Mouse (Mus musculus): ENCODE results near the gene Grik5. TPM values are rescaled to one million over a fixed set of nuclear protein-coding genes. Genes with fewer than 3 reads are reported as not detected.

Gene Grik5
- polyA plus RNA-seq, 2 experiments = 11.8 to 84.9 TPM

GRCm38 (mm10) chr7:24985799-24986198 is 86.3 kb downstream of the Grik5 start:
- H3K27ac ChIP-seq (replicated peaks; ENCODE audit: low read depth, low read length) = no peak overlapping the region
- H3K27me3 ChIP-seq (ENCODE audit: control insufficient read depth, insufficient read depth, low read length) = no peaks in the 10 kb centered on the region
- WGBS = 72% methylated on average over 5 of the region's 5 CpGs
- no peak for TF ChIP-seq POLR2A (IDR thresholded peaks at IDR 0.05; ENCODE audit: borderline replicate concordance, extremely low read depth, insufficient read depth, insufficient read length)
- H3K36me3 ChIP-seq (ENCODE audit: control insufficient read depth, insufficient read depth, low read length) = no peaks in the 10 kb centered on the region
- H3K9me3 ChIP-seq (ENCODE audit: control insufficient read depth, low read length) = no peaks in the 10 kb centered on the region
- no peak overlapping the region for H3K9ac ChIP-seq (ENCODE audit: low read depth, low read length, severe bottlenecking)
- H3K4me1 ChIP-seq (ENCODE audit: control insufficient read depth, insufficient read depth, low read length) = no peaks in the 10 kb centered on the region
- H3K4me2 ChIP-seq (replicated peaks; ENCODE audit: low read depth, low read length, severe bottlenecking) = no peak overlapping the region
- H3K4me3 ChIP-seq (replicated peaks; ENCODE audit: low read length) = no peak overlapping the region
- no peak for DNase-seq (ENCODE audit: low spot score)
- ATAC-seq (ENCODE audit: low FRiP score, low read depth) = no peak

GRCm38 (mm10) chr7:24984307-24984706 is 87.8 kb downstream of the Grik5 start:
- no peak overlapping the region for H3K4me3 ChIP-seq (replicated peaks; ENCODE audit: low read length)
- H3K27me3 ChIP-seq (ENCODE audit: control insufficient read depth, insufficient read depth, low read length) = no peaks in the 10 kb centered on the region
- H3K36me3 ChIP-seq (ENCODE audit: control insufficient read depth, insufficient read depth, low read length) = no peaks in the 10 kb centered on the region
- no peak overlapping the region for H3K4me2 ChIP-seq (replicated peaks; ENCODE audit: low read depth, low read length, severe bottlenecking)
- no peaks in the 10 kb centered on the region for H3K9me3 ChIP-seq (ENCODE audit: control insufficient read depth, low read length)
- no peaks in the 10 kb centered on the region for H3K4me1 ChIP-seq (ENCODE audit: control insufficient read depth, insufficient read depth, low read length)
- no peak overlapping the region for H3K27ac ChIP-seq (replicated peaks; ENCODE audit: low read depth, low read length)
- no peak for DNase-seq (ENCODE audit: low spot score)
- TF ChIP-seq POLR2A (IDR thresholded peaks at IDR 0.05; ENCODE audit: borderline replicate concordance, extremely low read depth, insufficient read depth, insufficient read length) = no peak
- ATAC-seq (ENCODE audit: low FRiP score, low read depth) = no peak
- H3K9ac ChIP-seq (ENCODE audit: low read depth, low read length, severe bottlenecking) = no peak overlapping the region
- WGBS = 92% methylated on average over 2 of the region's 2 CpGs

- no peaks in the 10 kb centered on the region for H3K36me3 ChIP-seq (ENCODE audit: control insufficient read depth, insufficient read depth, low read length)
- no peaks in the 10 kb centered on the region for H3K9me3 ChIP-seq (ENCODE audit: control insufficient read depth, low read length)
- ATAC-seq (ENCODE audit: low FRiP score, low read depth) (no peak), DNase-seq (ENCODE audit: low spot score) (no peak)
- H3K9ac ChIP-seq (ENCODE audit: low read depth, low read length, severe bottlenecking) = no peak overlapping the region
- WGBS = 86% methylated on average over 5 of the region's 5 CpGs
- H3K4me2 ChIP-seq (replicated peaks; ENCODE audit: low read depth, low read length, severe bottlenecking) = no peak overlapping the region
- H3K4me1 ChIP-seq (ENCODE audit: control insufficient read depth, insufficient read depth, low read length) = no peaks in the 10 kb centered on the region
- no peak overlapping the region for H3K27ac ChIP-seq (replicated peaks; ENCODE audit: low read depth, low read length)
- H3K4me3 ChIP-seq (replicated peaks; ENCODE audit: low read length) = no peak overlapping the region
- H3K27me3 ChIP-seq (ENCODE audit: control insufficient read depth, insufficient read depth, low read length) = no peaks in the 10 kb centered on the region
- no peak for TF ChIP-seq POLR2A (IDR thresholded peaks at IDR 0.05; ENCODE audit: borderline replicate concordance, extremely low read depth, insufficient read depth, insufficient read length)
Measured at GRCm38 (mm10) chr7:24983396-24983795, 88.8 kb downstream of the Grik5 start.

GRCm38 (mm10) chr7:24980439-24980838 is 91.7 kb downstream of the Grik5 start:
- Histone ChIP-seq H3K4me3 (replicated peaks; ENCODE audit: low read length) (no peak overlapping the region), H3K9me3 (ENCODE audit: control insufficient read depth, low read length) (no peaks in the 10 kb centered on the region), H3K9ac (ENCODE audit: low read depth, low read length, severe bottlenecking) (no peak overlapping the region), H3K27me3 (ENCODE audit: control insufficient read depth, insufficient read depth, low read length) (no peaks in the 10 kb centered on the region), H3K4me1 (ENCODE audit: control insufficient read depth, insufficient read depth, low read length) (no peaks in the 10 kb centered on the region), H3K27ac (replicated peaks; ENCODE audit: low read depth, low read length) (no peak overlapping the region), H3K36me3 (ENCODE audit: control insufficient read depth, insufficient read depth, low read length) (no peaks in the 10 kb centered on the region), H3K4me2 (replicated peaks; ENCODE audit: low read depth, low read length, severe bottlenecking) (no peak overlapping the region)
- 87% methylated on average over 7 of the region's 7 CpGs for WGBS
- no peak for ATAC-seq (ENCODE audit: low FRiP score, low read depth)
- TF ChIP-seq POLR2A (IDR thresholded peaks at IDR 0.05; ENCODE audit: borderline replicate concordance, extremely low read depth, insufficient read depth, insufficient read length) = no peak
- no peak for DNase-seq (ENCODE audit: low spot score)

- Histone ChIP-seq H3K4me3 (replicated peaks; ENCODE audit: low read length) (no peak overlapping the region), H3K9ac (ENCODE audit: low read depth, low read length, severe bottlenecking) (no peak overlapping the region), H3K36me3 (ENCODE audit: control insufficient read depth, insufficient read depth, low read length) (no peaks in the 10 kb centered on the region), H3K4me1 (ENCODE audit: control insufficient read depth, insufficient read depth, low read length) (no peaks in the 10 kb centered on the region), H3K27ac (replicated peaks; ENCODE audit: low read depth, low read length) (no peak overlapping the region), H3K9me3 (ENCODE audit: control insufficient read depth, low read length) (no peaks in the 10 kb centered on the region), H3K27me3 (ENCODE audit: control insufficient read depth, insufficient read depth, low read length) (no peaks in the 10 kb centered on the region), H3K4me2 (replicated peaks; ENCODE audit: low read depth, low read length, severe bottlenecking) (no peak overlapping the region)
- 83% methylated on average over 7 of the region's 7 CpGs for WGBS
- no peak for TF ChIP-seq POLR2A (IDR thresholded peaks at IDR 0.05; ENCODE audit: borderline replicate concordance, extremely low read depth, insufficient read depth, insufficient read length)
- DNase-seq (ENCODE audit: low spot score) = no peak
- ATAC-seq (ENCODE audit: low FRiP score, low read depth) = no peak
Measured at GRCm38 (mm10) chr7:24978781-24979180, 93.4 kb downstream of the Grik5 start.
